Mouse (Mus musculus) liver, embryonic 11.5 days (tissue): ENCODE measurements around the gene Glis2. TPM values are rescaled to one million over a fixed set of nuclear protein-coding genes. Genes with fewer than 3 reads are reported as not detected.

ENCODE experiments used
- ATAC-seq: fragments of 200-750 bp; cut with Nextera tagmentation; replicated peaks from 2 replicates; pipeline ENCODE4 v1.8.0; 2017; ENCODE audit warnings: moderate number of reproducible peaks, mild to moderate bottlenecking, moderate TSS enrichment, moderate library complexity; ENCODE audit not compliant: low FRiP score
- DNase-seq: peaks from one replicate; pipeline ENCODE4 v3.0.0-alpha.2; 2017; ENCODE audit warnings: low spot score
- H3K27ac ChIP-seq: fragments of 300-500 bp; sonication (generic); 2 replicates; pipeline ENCODE4 v1.5.1; 2014; ENCODE audit warnings: mild to moderate bottlenecking, low read depth, low read length, control low read depth
- H3K27me3 ChIP-seq: fragments of 300-500 bp; sonication (generic); replicated peaks from 2 replicates; pipeline ENCODE4 v1.6.1; 2014; ENCODE audit warnings: low read length, mixed read lengths; ENCODE audit not compliant: control insufficient read depth, insufficient read depth
- H3K36me3 ChIP-seq: fragments of 300-500 bp; sonication (generic); 2 replicates; pipeline ENCODE4 v1.6.1; 2014; ENCODE audit warnings: mild to moderate bottlenecking, low read length, moderate library complexity, mixed read lengths; ENCODE audit not compliant: control insufficient read depth, insufficient read depth
- H3K4me1 ChIP-seq: fragments of 300-500 bp; sonication (generic); replicated peaks from 2 replicates; pipeline ENCODE4 v1.6.1; 2014; ENCODE audit warnings: low read length, mixed read lengths; ENCODE audit not compliant: control insufficient read depth, insufficient read depth
- H3K4me2 ChIP-seq: fragments of 300-500 bp; sonication (generic); 2 replicates; pipeline ENCODE4 v1.6.1; 2014; ENCODE audit warnings: mild to moderate bottlenecking, control low read depth, moderate library complexity
- H3K4me3 ChIP-seq: fragments of 300-500 bp; sonication (generic); 2 replicates; pipeline ENCODE4 v1.5.1; 2014; ENCODE audit warnings: low read depth, low read length, control low read depth
- H3K9ac ChIP-seq: fragments of 300-500 bp; sonication (generic); 2 replicates; pipeline ENCODE4 v1.6.1; 2014; ENCODE audit warnings: low read depth, low read length, control low read depth
- H3K9me3 ChIP-seq: fragments of 300-500 bp; sonication (generic); 2 replicates; pipeline ENCODE4 v1.6.1; 2016; ENCODE audit warnings: low read length, inconsistent platforms, mixed read lengths; ENCODE audit not compliant: control insufficient read depth
- WGBS: fragments of 180-500 bp; shearing (Covaris S2); extraction: QIAGEN DNeasy Blood & Tissue Kit; methylation state at CpG from one replicate; pipeline ENCODE4 v1.1.7; 2014; 5-methylcytosine and 5-hydroxymethylcytosine counted together
- polyA plus RNA-seq: library from polyadenylated mRNA; unstranded; fragments of >200 nt; fragmentation: Nextera tagmentation; extraction: Ambion mirVana; gene quantifications from 2 replicates; pipeline ENCODE4 v1.2.1, GENCODE M21; 2014

Gene Glis2
- polyA plus RNA-seq, 1 experiment from 2014 or later = 10.8 TPM

- WGBS = 92% methylated on average over 11 of the region's 11 CpGs
- H3K36me3 ChIP-seq = peaks cover 17% of the 10 kb centered on the region
- DNase-seq = no peak
- H3K4me2 ChIP-seq = no peak overlapping the region
- H3K9me3 ChIP-seq = no peaks in the 10 kb centered on the region
- no peak for ATAC-seq
- H3K9ac ChIP-seq = no peak overlapping the region
- H3K27ac ChIP-seq = no peak overlapping the region
- H3K4me3 ChIP-seq = no peak overlapping the region
- no peaks in the 10 kb centered on the region for H3K27me3 ChIP-seq
- peaks cover 7% of the 10 kb centered on the region; the same call in 1 of the 2 replicates for H3K4me1 ChIP-seq
Measured at GRCm38 (mm10) chr16:4649692-4650091, 55.2 kb downstream of the Glis2 start.

GRCm38 (mm10) chr16:4650161-4650560, 55.6 kb downstream of the Glis2 start:
- no peaks in the 10 kb centered on the region for H3K9me3 ChIP-seq
- no peak overlapping the region for H3K4me2 ChIP-seq
- no peak overlapping the region for H3K9ac ChIP-seq
- DNase-seq = no peak
- H3K36me3 ChIP-seq = peaks cover 17% of the 10 kb centered on the region
- no peaks in the 10 kb centered on the region for H3K27me3 ChIP-seq
- no peak overlapping the region for H3K4me3 ChIP-seq
- ATAC-seq = no peak
- 90% methylated on average over 3 of the region's 3 CpGs for WGBS
- no peak overlapping the region for H3K27ac ChIP-seq
- peaks cover 7% of the 10 kb centered on the region; the same call in 1 of the 2 replicates for H3K4me1 ChIP-seq

- no peak overlapping the region for H3K4me3 ChIP-seq
- ATAC-seq = no peak
- H3K9me3 ChIP-seq = no peaks in the 10 kb centered on the region
- peaks cover 20% of the 10 kb centered on the region for H3K36me3 ChIP-seq
- H3K4me1 ChIP-seq = peaks cover 12% of the 10 kb centered on the region
- DNase-seq = no peak
- no peaks in the 10 kb centered on the region for H3K27me3 ChIP-seq
- H3K4me2 ChIP-seq = no peak overlapping the region
- H3K9ac ChIP-seq = no peak overlapping the region
- no peak overlapping the region for H3K27ac ChIP-seq
- 82% methylated on average over 1 of the region's 1 CpGs for WGBS
Measured at GRCm38 (mm10) chr16:4651081-4651480, 56.6 kb downstream of the Glis2 start.

GRCm38 (mm10) chr16:4651624-4652023, 57.1 kb downstream of the Glis2 start:
- Histone ChIP-seq H3K9ac (no peak overlapping the region), H3K9me3 (no peaks in the 10 kb centered on the region), H3K27ac (no peak overlapping the region), H3K36me3 (peaks cover 20% of the 10 kb centered on the region), H3K4me1 (peaks cover 17% of the 10 kb centered on the region), H3K4me2 (no peak overlapping the region), H3K4me3 (no peak overlapping the region), H3K27me3 (no peaks in the 10 kb centered on the region)
- 81% methylated on average over 7 of the region's 7 CpGs for WGBS
- DNase-seq (no peak), ATAC-seq (no peak)

- H3K9me3 ChIP-seq = no peaks in the 10 kb centered on the region
- no peak overlapping the region for H3K4me2 ChIP-seq
- H3K27ac ChIP-seq = no peak overlapping the region
- 72% methylated on average over 4 of the region's 4 CpGs for WGBS
- no peaks in the 10 kb centered on the region for H3K27me3 ChIP-seq
- DNase-seq = no peak
- peaks cover 18% of the 10 kb centered on the region for H3K4me1 ChIP-seq
- no peak overlapping the region for H3K4me3 ChIP-seq
- H3K36me3 ChIP-seq = peaks cover 18% of the 10 kb centered on the region
- no peak for ATAC-seq
- H3K9ac ChIP-seq = no peak overlapping the region
Measured at GRCm38 (mm10) chr16:4652707-4653416, 58.3 kb downstream of the Glis2 start.

- WGBS = 87% methylated on average over 10 of the region's 10 CpGs
- Histone ChIP-seq H3K4me3 (no peak overlapping the region), H3K27me3 (no peaks in the 10 kb centered on the region), H3K4me1 (peaks cover 21% of the 10 kb centered on the region), H3K9ac (no peak overlapping the region), H3K9me3 (no peaks in the 10 kb centered on the region), H3K27ac (no peak overlapping the region), H3K4me2 (no peak overlapping the region), H3K36me3 (peaks cover 8% of the 10 kb centered on the region)
- DNase-seq (no peak), ATAC-seq (no peak)
Measured at GRCm38 (mm10) chr16:4654706-4655105, 60.2 kb downstream of the Glis2 start.

GRCm38 (mm10) chr16:4655251-4655734, 60.8 kb downstream of the Glis2 start:
- Histone ChIP-seq H3K36me3 (peaks cover 4% of the 10 kb centered on the region; the same call in 1 of the 2 replicates), H3K4me1 (peaks cover 21% of the 10 kb centered on the region), H3K27me3 (no peaks in the 10 kb centered on the region), H3K4me3 (no peak overlapping the region), H3K9me3 (no peaks in the 10 kb centered on the region), H3K27ac (peak overlapping the region; percentile 15; the same call in 1 of the 2 replicates), H3K4me2 (no peak overlapping the region), H3K9ac (no peak overlapping the region)
- no peak for DNase-seq
- 79% methylated on average over 4 of the region's 4 CpGs for WGBS
- no peak for ATAC-seq

- DNase-seq (no peak), ATAC-seq (no peak)
- no peaks in the 10 kb centered on the region for H3K9me3 ChIP-seq
- H3K4me3 ChIP-seq = no peak overlapping the region
- 0 out of 2 replicates have a peak overlapping the region, but pooled peaks have one; percentile 12 for H3K9ac ChIP-seq
- H3K27me3 ChIP-seq = no peaks in the 10 kb centered on the region
- H3K27ac ChIP-seq = peak overlapping the region; percentile 49; the same call in 1 of the 2 replicates
- H3K4me1 ChIP-seq = peaks cover 21% of the 10 kb centered on the region
- 31% methylated on average over 11 of the region's 11 CpGs for WGBS
- no peak overlapping the region for H3K4me2 ChIP-seq
- peaks cover 7% of the 10 kb centered on the region; the same call in 1 of the 2 replicates for H3K36me3 ChIP-seq
Measured at GRCm38 (mm10) chr16:4655764-4656570, 61.5 kb downstream of the Glis2 start.
